Mouse (Mus musculus): Measurements from ENCODE around the gene Fbxo47. TPM values are rescaled to one million over a fixed set of nuclear protein-coding genes. Genes with fewer than 3 reads are reported as not detected.

The Fbxo47 gene
- polyA plus RNA-seq, 1 experiment from 2014 or later: 0.33 TPM

GRCm38 (mm10) chr11:97804841-97805661, 78.9 kb downstream of the Fbxo47 start:
- H3K9me3 ChIP-seq (replicated peaks): no peaks in the 10 kb centered on the region
- ATAC-seq (ENCODE audit: low read depth): no peak
- H3K36me3 ChIP-seq: peaks cover 14% of the 10 kb centered on the region; the same call in 1 of the 2 replicates
- H3K9ac ChIP-seq: 0 out of 2 replicates have a peak overlapping the region, but pooled peaks have one; percentile 19
- DNase-seq: no peak
- H3K4me2 ChIP-seq: peak overlapping the region; percentile 24
- H3K4me3 ChIP-seq (replicated peaks): no peak overlapping the region
- no peaks in the 10 kb centered on the region for H3K27me3 ChIP-seq
- H3K27ac ChIP-seq: peak overlapping the region; percentile 70
- peaks cover 89% of the 10 kb centered on the region for H3K4me1 ChIP-seq (replicated peaks)
- 35% methylated on average over 9 of the region's 9 CpGs for WGBS (ENCODE audit: insufficient replicate concordance)

GRCm38 (mm10) chr11:97803847-97804246, 80.1 kb downstream of the Fbxo47 start:
- ATAC-seq (ENCODE audit: low read depth): 0 out of 2 replicates have a peak, but pooled peaks have one; percentile 20
- no peak for DNase-seq
- Histone ChIP-seq H3K27ac (no peak overlapping the region; the same call in 1 of the 2 replicates), H3K4me2 (no peak overlapping the region), H3K9me3 (replicated peaks) (no peaks in the 10 kb centered on the region), H3K36me3 (0 out of 2 replicates have a peak, but pooled peaks cover 6% of the 10 kb centered on the region), H3K4me1 (replicated peaks) (peaks cover 89% of the 10 kb centered on the region), H3K4me3 (replicated peaks) (no peak overlapping the region), H3K27me3 (no peaks in the 10 kb centered on the region), H3K9ac (no peak overlapping the region)
- 60% methylated on average over 5 of the region's 5 CpGs for WGBS (ENCODE audit: insufficient replicate concordance)

Other genes with a start within 250 kb of the Fbxo47 start
- 0.17 and 0.23 TPM in 2 replicates for gene Mllt6, start 220.7 kb downstream of the Fbxo47 start, polyA plus RNA-seq (2015; fragmentation: Nextera tagmentation; extraction: Ambion mirVana)
- 11.7 and 13.3 TPM in 2 replicates for gene Cisd3, start 198.3 kb downstream of the Fbxo47 start, polyA plus RNA-seq (2015; fragmentation: Nextera tagmentation; extraction: Ambion mirVana)
- gene Pcgf2, start 183.7 kb downstream of the Fbxo47 start, polyA plus RNA-seq (2015; fragmentation: Nextera tagmentation; extraction: Ambion mirVana): 2.3 and 3.6 TPM in 2 replicates
- gene Psmb3, start 180.8 kb downstream of the Fbxo47 start, polyA plus RNA-seq (2015; fragmentation: Nextera tagmentation; extraction: Ambion mirVana): 335 and 374 TPM in 2 replicates
- gene Pip4k2b, start 139.4 kb downstream of the Fbxo47 start, polyA plus RNA-seq (2015; fragmentation: Nextera tagmentation; extraction: Ambion mirVana): 0.88 TPM in 2 replicates
- 7.0 and 7.7 TPM in 2 replicates for gene Cwc25, start 117.6 kb downstream of the Fbxo47 start, polyA plus RNA-seq (2015; fragmentation: Nextera tagmentation; extraction: Ambion mirVana)
- gene 1700001P01Rik, start 108.2 kb downstream of the Fbxo47 start, polyA plus RNA-seq (2015; fragmentation: Nextera tagmentation; extraction: Ambion mirVana): 0.19 and 0.22 TPM in 2 replicates
- gene Rpl23, start 101.7 kb downstream of the Fbxo47 start, polyA plus RNA-seq (2015; fragmentation: Nextera tagmentation; extraction: Ambion mirVana): 436 and 468 TPM in 2 replicates
- gene Lasp1, start 85.2 kb downstream of the Fbxo47 start, polyA plus RNA-seq (2015; fragmentation: Nextera tagmentation; extraction: Ambion mirVana): 27.5 and 31.2 TPM in 2 replicates
- gene B230217C12Rik, start 43.4 kb downstream of the Fbxo47 start, polyA plus RNA-seq (2015; fragmentation: Nextera tagmentation; extraction: Ambion mirVana): 0.85 and 1.3 TPM in 2 replicates
- gene Plxdc1, start 102.3 kb upstream of the Fbxo47 start, polyA plus RNA-seq (2015; fragmentation: Nextera tagmentation; extraction: Ambion mirVana): 0.45 and 0.58 TPM in 2 replicates
- 10.8 and 12.8 TPM in 2 replicates for gene Arl5c, start 112.0 kb upstream of the Fbxo47 start, polyA plus RNA-seq (2015; fragmentation: Nextera tagmentation; extraction: Ambion mirVana)
- gene Cacnb1, start 138.9 kb upstream of the Fbxo47 start, polyA plus RNA-seq (2015; fragmentation: Nextera tagmentation; extraction: Ambion mirVana): 0.73 and 0.88 TPM in 2 replicates
- gene Rpl19, start 142.6 kb upstream of the Fbxo47 start, polyA plus RNA-seq (2015; fragmentation: Nextera tagmentation; extraction: Ambion mirVana): 791 and 820 TPM in 2 replicates
- 0.05 TPM in 1 of 2 replicates, not detected in the other for gene Stac2, start 169.3 kb upstream of the Fbxo47 start, polyA plus RNA-seq (2015; fragmentation: Nextera tagmentation; extraction: Ambion mirVana)

Measured in liver, embryonic 13.5 days (tissue).